Mouse (Mus musculus) c-Kit-positive CD71-negative TER-119-negative erythroid progenitor cells, embryonic 14.5 days (primary cell): ENCODE measurements at regions not wholly inside any gene's neighbourhood (a gene's known extent, or its start where the extent isn't known, plus 50 kb on each side); places are given as distances from the start of the nearest gene placed in this dataset.
A peak's percentile ranks its signal among the peaks of the same experiment; 100 is the strongest.

Experiments used
- DNase-seq: peaks from one replicate; pipeline ENCODE4 v3.0.0-alpha.2; 2013; ENCODE audit warnings: low read depth

- DNase-seq = no peak
Measured at GRCm38 (mm10) chr6:89006997-89007396, 104.9 kb downstream of the Tpra1 start.

GRCm38 (mm10) chr6:89007516-89007915 is 105.5 kb downstream of the Tpra1 start:
- DNase-seq = no peak

GRCm38 (mm10) chr6:89008614-89009171 is 106.6 kb downstream of the Tpra1 start:
- no peak for DNase-seq

GRCm38 (mm10) chr6:89012998-89013689 is 111.1 kb downstream of the Tpra1 start:
- DNase-seq = no peak

GRCm38 (mm10) chr6:89013690-89014061 is 111.6 kb downstream of the Tpra1 start:
- DNase-seq = no peak

- DNase-seq = no peak
Measured at GRCm38 (mm10) chr6:89024101-89024650, 122.1 kb downstream of the Tpra1 start.

- no peak for DNase-seq
Measured at GRCm38 (mm10) chr6:89033433-89034298, 131.6 kb downstream of the Tpra1 start.

GRCm38 (mm10) chr6:89034455-89034854 is 132.4 kb downstream of the Tpra1 start:
- no peak for DNase-seq

- no peak for DNase-seq
Measured at GRCm38 (mm10) chr6:89035061-89035835, 133.2 kb downstream of the Tpra1 start.

- no peak for DNase-seq
Measured at GRCm38 (mm10) chr6:89035836-89036156, 133.7 kb downstream of the Tpra1 start.

- no peak for DNase-seq
Measured at GRCm38 (mm10) chr6:89037392-89037791, 135.3 kb downstream of the Tpra1 start.

GRCm38 (mm10) chr6:89037901-89038300 is 135.8 kb downstream of the Tpra1 start:
- DNase-seq = no peak

- no peak for DNase-seq
Measured at GRCm38 (mm10) chr6:89040919-89041318, 138.9 kb downstream of the Tpra1 start.

- DNase-seq = peak; percentile 23
Measured at GRCm38 (mm10) chr6:89042478-89043239, 140.6 kb downstream of the Tpra1 start.

GRCm38 (mm10) chr6:89045436-89045966 is 143.4 kb downstream of the Tpra1 start:
- no peak for DNase-seq

- no peak for DNase-seq
Measured at GRCm38 (mm10) chr6:89046476-89046875, 144.4 kb downstream of the Tpra1 start.

- DNase-seq = no peak
Measured at GRCm38 (mm10) chr6:89047629-89048332, 145.7 kb downstream of the Tpra1 start.

GRCm38 (mm10) chr6:89049290-89049689 is 147.2 kb downstream of the Tpra1 start:
- no peak for DNase-seq

GRCm38 (mm10) chr6:89050575-89051270 is 148.7 kb downstream of the Tpra1 start:
- DNase-seq = no peak
